8 mouse cellular contexts compared by ENCODE assay signal in the genomic region with DNA sequence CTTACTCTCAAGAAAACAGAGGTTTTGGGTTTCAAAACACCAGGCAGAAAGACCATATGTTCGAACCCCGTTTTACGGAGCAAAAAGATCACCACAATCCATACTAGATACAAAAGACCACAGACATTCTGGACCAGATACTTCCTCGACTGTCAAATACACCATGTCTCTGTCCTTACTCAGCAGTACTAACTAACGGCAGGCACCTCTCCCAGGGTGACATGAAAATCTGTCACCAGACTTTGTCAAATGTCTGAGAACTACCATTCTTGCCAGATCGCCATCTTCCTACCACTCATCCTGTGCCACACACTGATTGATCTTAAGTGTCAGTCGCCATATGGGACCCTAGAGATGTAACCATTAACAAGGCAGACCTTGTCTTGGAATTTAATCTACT. TPM values are rescaled to one million over a fixed set of nuclear protein-coding genes. Genes with fewer than 3 reads are reported as not detected.
DNase-seq lines count a peak whose midpoint lies in the region; ATAC-seq and TF ChIP-seq lines count a peak whose summit lies in the region.

No protein-coding gene starts in this region.

- H3K4me1 ChIP-seq in lung, embryonic 14.5 days (ENCODE audit: insufficient read depth), result peaks cover 6% of the 10 kb centered on the region; the same call in 1 of the 2 replicates
- H3K4me1 ChIP-seq in embryonic facial prominence, embryonic 11.5 days (ENCODE audit: control insufficient read depth, insufficient read depth, low read length), result no peaks in the 10 kb centered on the region
- H3K4me1 ChIP-seq in intestine, postnatal 0 days (replicated peaks; ENCODE audit: control insufficient read depth, insufficient read depth, low read length), result peaks cover 3% of the 10 kb centered on the region; the same call in 1 of the 2 replicates
- peaks cover 13% of the 10 kb centered on the region for H3K4me1 ChIP-seq in neural tube, embryonic 15.5 days
- H3K4me1 ChIP-seq in cerebellum, adult 2 months (ENCODE audit: control insufficient read depth, insufficient read depth, low read length), result no peaks in the 10 kb centered on the region

- H3K36me3 ChIP-seq in lung, embryonic 14.5 days (ENCODE audit: insufficient read depth), result peaks cover 17% of the 10 kb centered on the region
- 0 out of 2 replicates have a peak, but pooled peaks cover 2% of the 10 kb centered on the region for H3K36me3 ChIP-seq in embryonic facial prominence, embryonic 11.5 days (replicated peaks; ENCODE audit: control insufficient read depth, insufficient read depth, low read depth, low read length)
- H3K36me3 ChIP-seq in intestine, postnatal 0 days (ENCODE audit: control insufficient read depth, insufficient read depth), result no peaks in the 10 kb centered on the region
- H3K36me3 ChIP-seq in neural tube, embryonic 15.5 days, result no peaks in the 10 kb centered on the region

- H3K27ac ChIP-seq in lung, embryonic 14.5 days (ENCODE audit: low read depth), result peak overlapping the region; percentile 91; the same call in 1 of the 2 replicates
- no peak overlapping the region for H3K27ac ChIP-seq in embryonic facial prominence, embryonic 11.5 days (replicated peaks; ENCODE audit: low read depth, low read length)
- H3K27ac ChIP-seq in intestine, postnatal 0 days (ENCODE audit: low read depth, low read length), result no peak overlapping the region; the same call in 1 of the 2 replicates
- H3K27ac ChIP-seq in neural tube, embryonic 15.5 days (replicated peaks), result no peak overlapping the region
- H3K27ac ChIP-seq in cerebellum, adult 2 months (ENCODE audit: insufficient read depth, low read length), result no peak overlapping the region

- TF ChIP-seq CTCF in lung, embryonic 14.5 days (IDR thresholded peaks at IDR 0.05; ENCODE audit: low read depth), result no peak
- TF ChIP-seq CTCF in intestine, postnatal 0 days (IDR thresholded peaks at IDR 0.05; ENCODE audit: low read depth), result no peak
- no peak for TF ChIP-seq CTCF in cerebellum, adult 2 months (IDR thresholded peaks at IDR 0.05; ENCODE audit: borderline replicate concordance, insufficient read depth, low read depth, low read length)

- no peak for TF ChIP-seq POLR2A in cerebellum, adult 2 months (IDR thresholded peaks at IDR 0.05; ENCODE audit: borderline replicate concordance, insufficient read depth, low read length)

- ATAC-seq in lung, embryonic 14.5 days (ENCODE audit: insufficient read depth), result no peak
- no peak for ATAC-seq in embryonic facial prominence, embryonic 11.5 days (replicated peaks; ENCODE audit: insufficient number of reproducible peaks, low FRiP score, low TSS enrichment, low read depth)
- no peak for ATAC-seq in intestine, postnatal 0 days
- no peak for ATAC-seq in neural tube, embryonic 15.5 days (ENCODE audit: low FRiP score)

- peak overlapping the region; percentile 94 for H3K4me3 ChIP-seq in lung, embryonic 14.5 days (ENCODE audit: low read depth, low read length)
- H3K4me3 ChIP-seq in embryonic facial prominence, embryonic 11.5 days (ENCODE audit: low read depth, low read length), result peak overlapping the region; percentile 97
- H3K4me3 ChIP-seq in intestine, postnatal 0 days (ENCODE audit: low read depth, low read length), result peak overlapping the region; percentile 94
- H3K4me3 ChIP-seq in neural tube, embryonic 15.5 days (replicated peaks), result peak overlapping the region; percentile 76
- H3K4me3 ChIP-seq in cerebellum, adult 2 months (replicated peaks; ENCODE audit: insufficient read depth, low read depth, low read length), result no peak overlapping the region

- no peaks in the 10 kb centered on the region for H3K9me3 ChIP-seq in lung, embryonic 14.5 days (ENCODE audit: low read depth, low read length)
- H3K9me3 ChIP-seq in embryonic facial prominence, embryonic 11.5 days (replicated peaks; ENCODE audit: control insufficient read depth, low read length), result no peaks in the 10 kb centered on the region
- no peaks in the 10 kb centered on the region for H3K9me3 ChIP-seq in intestine, postnatal 0 days (ENCODE audit: control insufficient read depth)
- no peaks in the 10 kb centered on the region for H3K9me3 ChIP-seq in neural tube, embryonic 15.5 days (replicated peaks)

- 2% methylated on average over 7 of the region's 7 CpGs for WGBS in lung, embryonic 14.5 days
- 1% methylated on average over 7 of the region's 7 CpGs for WGBS in embryonic facial prominence, embryonic 11.5 days
- under 1% methylated on average over 7 of the region's 7 CpGs for WGBS in intestine, postnatal 0 days
- WGBS in neural tube, embryonic 15.5 days, result 7% methylated on average over 7 of the region's 7 CpGs
- WGBS in cerebellum, adult 2 months, result 11% methylated on average over 7 of the region's 7 CpGs

- DNase-seq in lung, embryonic 14.5 days, result peak; percentile 29
- no peak for DNase-seq in lung, postnatal 14 days
- DNase-seq in embryonic facial prominence, embryonic 11.5 days (ENCODE audit: low spot score), result no peak
- no peak for DNase-seq in cerebellum, adult 2 months
- no peak for DNase-seq in kidney, adult 18-20 months
- no peak for DNase-seq in thymus, postnatal 4 days

- H3K4me2 ChIP-seq in lung, embryonic 14.5 days, result peak overlapping the region; percentile 83
- H3K4me2 ChIP-seq in embryonic facial prominence, embryonic 11.5 days (ENCODE audit: low read depth, low read length), result peak overlapping the region; percentile 59
- H3K4me2 ChIP-seq in intestine, postnatal 0 days (replicated peaks; ENCODE audit: low read depth), result peak overlapping the region; percentile 83
- peak overlapping the region; percentile 99 for H3K4me2 ChIP-seq in neural tube, embryonic 15.5 days

- H3K9ac ChIP-seq in lung, embryonic 14.5 days, result peak overlapping the region; percentile 97
- peak overlapping the region; percentile 95 for H3K9ac ChIP-seq in embryonic facial prominence, embryonic 11.5 days (replicated peaks; ENCODE audit: low read length)
- peak overlapping the region; percentile 71 for H3K9ac ChIP-seq in intestine, postnatal 0 days (ENCODE audit: low read depth, low read length)
- peak overlapping the region; percentile 44; the same call in 1 of the 2 replicates for H3K9ac ChIP-seq in neural tube, embryonic 15.5 days (replicated peaks)

- H3K27me3 ChIP-seq in lung, embryonic 14.5 days (ENCODE audit: insufficient read depth, low read length), result no peaks in the 10 kb centered on the region
- H3K27me3 ChIP-seq in embryonic facial prominence, embryonic 11.5 days (ENCODE audit: control insufficient read depth, insufficient read depth, low read length), result no peaks in the 10 kb centered on the region
- no peaks in the 10 kb centered on the region for H3K27me3 ChIP-seq in intestine, postnatal 0 days (replicated peaks; ENCODE audit: control insufficient read depth, insufficient read depth, low read length)
- H3K27me3 ChIP-seq in neural tube, embryonic 15.5 days (replicated peaks), result 0 out of 2 replicates have a peak, but pooled peaks cover 6% of the 10 kb centered on the region
- H3K27me3 ChIP-seq in cerebellum, adult 2 months (ENCODE audit: control insufficient read depth, insufficient read depth, low read length), result peaks cover 3% of the 10 kb centered on the region; the same call in 1 of the 2 replicates

RNA-seq across cellular contexts. Expression of a gene that starts 1.0 kb away (rescaled TPM):
- polyA plus RNA-seq in lung, embryonic 14.5 days (2014; fragmentation: Nextera tagmentation; extraction: Ambion mirVana), result 80.7 and 81.1 TPM in 2 replicates
- polyA plus RNA-seq in embryonic facial prominence, embryonic 11.5 days (2014; fragmentation: Nextera tagmentation; extraction: Ambion mirVana), result 60.4 and 65.6 TPM in 2 replicates
- polyA plus RNA-seq in intestine, postnatal 0 days (2015; fragmentation: Nextera tagmentation; extraction: Ambion mirVana), result 8.7 and 9.0 TPM in 2 replicates
- 3.9 and 11.6 TPM in 2 replicates for polyA plus RNA-seq in neural tube, embryonic 15.5 days (2015; fragmentation: Nextera tagmentation; extraction: Ambion mirVana)
- 0.10 TPM in 2 replicates for polyA plus RNA-seq in cerebellum, adult 2 months (2012; rRNA removed)

Comparison
In these comparisons a context has a peak if more than half of its experiments do, and no peak if none do; other contexts are left out.
1. H3K9ac ChIP-seq: peak in every context shown above with its lines; median percentile 97 in lung, embryonic 14.5 days; 95 in embryonic facial prominence, embryonic 11.5 days; 71 in intestine, postnatal 0 days; 44 in neural tube, embryonic 15.5 days.